Mouse (Mus musculus): ENCODE data around the gene Srxn1. TPM values are rescaled to one million over a fixed set of nuclear protein-coding genes. Genes with fewer than 3 reads are reported as not detected.

Gene Srxn1
- polyA plus RNA-seq, 1 experiment from 2014 or later = 9.5 TPM

GRCm38 (mm10) chr2:152094856-152095545 lies 10.3 kb upstream of the Srxn1 start:
- Histone ChIP-seq H3K36me3 (ENCODE audit: control insufficient read depth, insufficient read depth, low read length) (no peaks in the 10 kb centered on the region), H3K27me3 (ENCODE audit: control insufficient read depth, insufficient read depth, low read length) (peaks cover 65% of the 10 kb centered on the region), H3K9ac (ENCODE audit: low read depth, low read length) (peak overlapping the region; percentile 28; the same call in 1 of the 2 replicates), H3K4me1 (ENCODE audit: control insufficient read depth, insufficient read depth, low read length) (peaks cover 11% of the 10 kb centered on the region; the same call in 1 of the 2 replicates), H3K27ac (ENCODE audit: low read depth, low read length) (no peak overlapping the region), H3K4me3 (ENCODE audit: low read length) (peak overlapping the region; percentile 13; the same call in 1 of the 2 replicates), H3K4me2 (replicated peaks; ENCODE audit: low read depth, low read length) (peak overlapping the region; percentile 31), H3K9me3 (ENCODE audit: control insufficient read depth, low read length) (no peaks in the 10 kb centered on the region)
- ATAC-seq (ENCODE audit: low FRiP score, low TSS enrichment) = peak; percentile 41; the same call in 1 of the 2 replicates
- 4% methylated on average over 29 of the region's 29 CpGs for WGBS

GRCm38 (mm10) chr2:152096922-152097321 lies 8.4 kb upstream of the Srxn1 start:
- 80% methylated on average over 2 of the region's 2 CpGs for WGBS
- H3K9me3 ChIP-seq (ENCODE audit: control insufficient read depth, low read length) = no peaks in the 10 kb centered on the region
- H3K36me3 ChIP-seq (ENCODE audit: control insufficient read depth, insufficient read depth, low read length) = no peaks in the 10 kb centered on the region
- no peak overlapping the region for H3K4me3 ChIP-seq (ENCODE audit: low read length)
- H3K27ac ChIP-seq (ENCODE audit: low read depth, low read length) = no peak overlapping the region
- H3K4me1 ChIP-seq (ENCODE audit: control insufficient read depth, insufficient read depth, low read length) = peaks cover 11% of the 10 kb centered on the region; the same call in 1 of the 2 replicates
- H3K9ac ChIP-seq (ENCODE audit: low read depth, low read length) = no peak overlapping the region
- peaks cover 47% of the 10 kb centered on the region for H3K27me3 ChIP-seq (ENCODE audit: control insufficient read depth, insufficient read depth, low read length)
- ATAC-seq (ENCODE audit: low FRiP score, low TSS enrichment) = no peak
- no peak overlapping the region for H3K4me2 ChIP-seq (replicated peaks; ENCODE audit: low read depth, low read length)

GRCm38 (mm10) chr2:152097916-152098315 lies 7.4 kb upstream of the Srxn1 start:
- WGBS = 72% methylated on average over 11 of the region's 11 CpGs
- no peak for ATAC-seq (ENCODE audit: low FRiP score, low TSS enrichment)
- no peak overlapping the region for H3K4me3 ChIP-seq (ENCODE audit: low read length)

GRCm38 (mm10) chr2:152099538-152099937 lies 5.8 kb upstream of the Srxn1 start:
- 57% methylated on average over 3 of the region's 3 CpGs for WGBS
- peaks cover 21% of the 10 kb centered on the region for H3K27me3 ChIP-seq (ENCODE audit: control insufficient read depth, insufficient read depth, low read length)
- no peak for ATAC-seq (ENCODE audit: low FRiP score, low TSS enrichment)

More at GRCm38 (mm10) chr2:152097916-152098315, 7.4 kb upstream of the Srxn1 start:
- H3K9me3 ChIP-seq (ENCODE audit: control insufficient read depth, low read length) = no peaks in the 10 kb centered on the region
- H3K4me2 ChIP-seq (replicated peaks; ENCODE audit: low read depth, low read length) = no peak overlapping the region
- H3K4me1 ChIP-seq (ENCODE audit: control insufficient read depth, insufficient read depth, low read length) = peaks cover 11% of the 10 kb centered on the region; the same call in 1 of the 2 replicates
- H3K9ac ChIP-seq (ENCODE audit: low read depth, low read length) = no peak overlapping the region
- H3K27ac ChIP-seq (ENCODE audit: low read depth, low read length) = no peak overlapping the region
- H3K36me3 ChIP-seq (ENCODE audit: control insufficient read depth, insufficient read depth, low read length) = no peaks in the 10 kb centered on the region
- H3K27me3 ChIP-seq (ENCODE audit: control insufficient read depth, insufficient read depth, low read length) = peaks cover 37% of the 10 kb centered on the region

GRCm38 (mm10) chr2:152101761-152102160 lies 3.6 kb upstream of the Srxn1 start:
- Histone ChIP-seq H3K4me1 (ENCODE audit: control insufficient read depth, insufficient read depth, low read length) (0 out of 2 replicates have a peak, but pooled peaks cover 5% of the 10 kb centered on the region), H3K27me3 (ENCODE audit: control insufficient read depth, insufficient read depth, low read length) (peaks cover 1% of the 10 kb centered on the region; the same call in 1 of the 2 replicates), H3K9me3 (ENCODE audit: control insufficient read depth, low read length) (no peaks in the 10 kb centered on the region), H3K4me2 (replicated peaks; ENCODE audit: low read depth, low read length) (no peak overlapping the region), H3K4me3 (ENCODE audit: low read length) (no peak overlapping the region), H3K36me3 (ENCODE audit: control insufficient read depth, insufficient read depth, low read length) (no peaks in the 10 kb centered on the region), H3K27ac (ENCODE audit: low read depth, low read length) (no peak overlapping the region), H3K9ac (ENCODE audit: low read depth, low read length) (no peak overlapping the region)
- WGBS = 63% methylated on average over 13 of the region's 13 CpGs
- ATAC-seq (ENCODE audit: low FRiP score, low TSS enrichment) = no peak

More at GRCm38 (mm10) chr2:152099538-152099937, 5.8 kb upstream of the Srxn1 start:
- Histone ChIP-seq H3K4me1 (ENCODE audit: control insufficient read depth, insufficient read depth, low read length) (peaks cover 3% of the 10 kb centered on the region; the same call in 1 of the 2 replicates), H3K4me3 (ENCODE audit: low read length) (no peak overlapping the region), H3K9me3 (ENCODE audit: control insufficient read depth, low read length) (no peaks in the 10 kb centered on the region), H3K9ac (ENCODE audit: low read depth, low read length) (no peak overlapping the region), H3K4me2 (replicated peaks; ENCODE audit: low read depth, low read length) (no peak overlapping the region), H3K27ac (ENCODE audit: low read depth, low read length) (no peak overlapping the region), H3K36me3 (ENCODE audit: control insufficient read depth, insufficient read depth, low read length) (no peaks in the 10 kb centered on the region)

- WGBS = 55% methylated on average over 6 of the region's 6 CpGs
- 0 out of 2 replicates have a peak, but pooled peaks cover 5% of the 10 kb centered on the region for H3K4me1 ChIP-seq (ENCODE audit: control insufficient read depth, insufficient read depth, low read length)
- H3K9ac ChIP-seq (ENCODE audit: low read depth, low read length) = no peak overlapping the region
- H3K4me3 ChIP-seq (ENCODE audit: low read length) = no peak overlapping the region
- H3K4me2 ChIP-seq (replicated peaks; ENCODE audit: low read depth, low read length) = no peak overlapping the region
- no peaks in the 10 kb centered on the region for H3K36me3 ChIP-seq (ENCODE audit: control insufficient read depth, insufficient read depth, low read length)
- no peak for ATAC-seq (ENCODE audit: low FRiP score, low TSS enrichment)
- H3K9me3 ChIP-seq (ENCODE audit: control insufficient read depth, low read length) = no peaks in the 10 kb centered on the region
- H3K27ac ChIP-seq (ENCODE audit: low read depth, low read length) = no peak overlapping the region
- H3K27me3 ChIP-seq (ENCODE audit: control insufficient read depth, insufficient read depth, low read length) = no peaks in the 10 kb centered on the region
Observed at GRCm38 (mm10) chr2:152102369-152102768, 2.9 kb upstream of the Srxn1 start.

GRCm38 (mm10) chr2:152104711-152105317 lies 502 bp upstream of the Srxn1 start:
- WGBS = 13% methylated on average over 17 of the region's 17 CpGs
- H3K36me3 ChIP-seq (ENCODE audit: control insufficient read depth, insufficient read depth, low read length) = no peaks in the 10 kb centered on the region

GRCm38 (mm10) chr2:152106225-152106595 lies 894 bp downstream of the Srxn1 start:
- WGBS = 67% methylated on average over 3 of the region's 3 CpGs
- no peak for ATAC-seq (ENCODE audit: low FRiP score, low TSS enrichment)
- Histone ChIP-seq H3K36me3 (ENCODE audit: control insufficient read depth, insufficient read depth, low read length) (no peaks in the 10 kb centered on the region), H3K9me3 (ENCODE audit: control insufficient read depth, low read length) (no peaks in the 10 kb centered on the region), H3K4me2 (replicated peaks; ENCODE audit: low read depth, low read length) (peak overlapping the region; percentile 91), H3K9ac (ENCODE audit: low read depth, low read length) (peak overlapping the region; percentile 80; the same call in 1 of the 2 replicates), H3K4me3 (ENCODE audit: low read length) (peak overlapping the region; percentile 68), H3K4me1 (ENCODE audit: control insufficient read depth, insufficient read depth, low read length) (0 out of 2 replicates have a peak, but pooled peaks cover 5% of the 10 kb centered on the region), H3K27ac (ENCODE audit: low read depth, low read length) (no peak overlapping the region), H3K27me3 (ENCODE audit: control insufficient read depth, insufficient read depth, low read length) (no peaks in the 10 kb centered on the region)

More at GRCm38 (mm10) chr2:152104711-152105317, 502 bp upstream of the Srxn1 start:
- 0 out of 2 replicates have a peak, but pooled peaks cover 5% of the 10 kb centered on the region for H3K4me1 ChIP-seq (ENCODE audit: control insufficient read depth, insufficient read depth, low read length)
- H3K9me3 ChIP-seq (ENCODE audit: control insufficient read depth, low read length) = no peaks in the 10 kb centered on the region
- H3K27ac ChIP-seq (ENCODE audit: low read depth, low read length) = no peak overlapping the region
- H3K4me2 ChIP-seq (replicated peaks; ENCODE audit: low read depth, low read length) = peak overlapping the region; percentile 91
- H3K9ac ChIP-seq (ENCODE audit: low read depth, low read length) = peak overlapping the region; percentile 80
- ATAC-seq (ENCODE audit: low FRiP score, low TSS enrichment) = peak; percentile 22; the same call in 1 of the 2 replicates
- peak overlapping the region; percentile 68 for H3K4me3 ChIP-seq (ENCODE audit: low read length)
- H3K27me3 ChIP-seq (ENCODE audit: control insufficient read depth, insufficient read depth, low read length) = no peaks in the 10 kb centered on the region

GRCm38 (mm10) chr2:152106597-152106996 lies 1.3 kb downstream of the Srxn1 start:
- Histone ChIP-seq H3K27ac (ENCODE audit: low read depth, low read length) (no peak overlapping the region), H3K4me3 (ENCODE audit: low read length) (no peak overlapping the region), H3K4me2 (replicated peaks; ENCODE audit: low read depth, low read length) (no peak overlapping the region; the same call in 1 of the 2 replicates), H3K36me3 (ENCODE audit: control insufficient read depth, insufficient read depth, low read length) (no peaks in the 10 kb centered on the region), H3K9ac (ENCODE audit: low read depth, low read length) (no peak overlapping the region), H3K27me3 (ENCODE audit: control insufficient read depth, insufficient read depth, low read length) (no peaks in the 10 kb centered on the region), H3K9me3 (ENCODE audit: control insufficient read depth, low read length) (no peaks in the 10 kb centered on the region), H3K4me1 (ENCODE audit: control insufficient read depth, insufficient read depth, low read length) (0 out of 2 replicates have a peak, but pooled peaks cover 5% of the 10 kb centered on the region)
- WGBS = 88% methylated on average over 10 of the region's 10 CpGs
- ATAC-seq (ENCODE audit: low FRiP score, low TSS enrichment) = no peak

Measured in kidney, embryonic 14.5 days (tissue).